Mouse (Mus musculus): ENCODE results near the gene Itpr1.

Gene Itpr1

DNA sequence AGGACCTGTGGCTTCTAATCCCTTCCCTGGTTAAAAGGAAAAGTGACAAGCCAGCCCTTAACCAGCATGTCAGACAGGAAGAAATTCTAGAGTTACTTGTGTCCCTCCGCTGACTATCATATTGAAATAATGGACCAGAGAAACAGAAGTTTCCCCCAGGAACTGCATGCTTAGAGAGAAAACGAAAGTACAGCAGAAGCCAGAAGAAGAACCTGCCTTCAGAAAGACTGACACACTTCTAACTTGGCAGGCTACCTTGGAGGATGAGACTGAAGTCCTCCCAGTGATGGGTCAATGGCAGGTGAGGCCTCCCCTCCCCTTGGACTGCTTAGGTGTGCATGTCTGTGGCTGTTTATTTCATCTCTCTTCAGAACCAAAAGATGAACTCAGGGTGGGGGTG, 386.4 kb downstream of the Itpr1 start:
- no peak for ATAC-seq (ENCODE audit: low TSS enrichment)
